Mouse (Mus musculus) liver, embryonic 12.5 days (tissue): Measurements from ENCODE around the gene Olfr646. TPM values are rescaled to one million over a fixed set of nuclear protein-coding genes. Genes with fewer than 3 reads are reported as not detected.
A peak's percentile ranks its signal among the peaks of the same experiment; 100 is the strongest.

Experiments
- ATAC-seq: fragments of 200-750 bp; cut with Nextera tagmentation; 2 replicates; pipeline ENCODE4 v1.8.0; 2017; ENCODE audit warnings: moderate number of reproducible peaks, mild to moderate bottlenecking, moderate library complexity
- H3K27ac ChIP-seq: fragments of 300-500 bp; sonication (generic); 2 replicates; pipeline ENCODE4 v1.5.1; 2016; ENCODE audit warnings: mild to moderate bottlenecking
- H3K27me3 ChIP-seq: fragments of 300-500 bp; sonication (generic); replicated peaks from 2 replicates; pipeline ENCODE4 v1.6.1; 2016; ENCODE audit warnings: mild to moderate bottlenecking, moderate library complexity
- H3K36me3 ChIP-seq: fragments of 300-500 bp; sonication (generic); 2 replicates; pipeline ENCODE4 v1.6.1; 2016; ENCODE audit warnings: mild to moderate bottlenecking, moderate library complexity
- H3K4me1 ChIP-seq: fragments of 300-500 bp; sonication (generic); 2 replicates; pipeline ENCODE4 v1.6.1; 2016
- H3K4me2 ChIP-seq: fragments of 300-500 bp; sonication (generic); 2 replicates; pipeline ENCODE4 v1.6.1; 2016; ENCODE audit warnings: mild to moderate bottlenecking, moderate library complexity
- H3K4me3 ChIP-seq: fragments of 300-500 bp; sonication (generic); 2 replicates; pipeline ENCODE4 v1.5.1; 2016; ENCODE audit warnings: mild to moderate bottlenecking, moderate library complexity
- H3K9ac ChIP-seq: fragments of 300-500 bp; sonication (generic); 2 replicates; pipeline ENCODE4 v1.6.1; 2016; ENCODE audit warnings: mild to moderate bottlenecking, moderate library complexity
- H3K9me3 ChIP-seq: fragments of 300-500 bp; sonication (generic); replicated peaks from 2 replicates; pipeline ENCODE4 v1.6.1; 2016; ENCODE audit warnings: mild to moderate bottlenecking, moderate library complexity
- WGBS: fragments of 180-500 bp; shearing (Covaris S2); methylation state at CpG from one replicate; pipeline ENCODE4 v1.1.7; 2016; ENCODE audit not compliant: insufficient replicate concordance; 5-methylcytosine and 5-hydroxymethylcytosine counted together
- polyA plus RNA-seq: library from polyadenylated mRNA; unstranded; fragments of >200 nt; fragmentation: Nextera tagmentation; extraction: Ambion mirVana; gene quantifications from 2 replicates; pipeline ENCODE4 v1.2.1, GENCODE M21; 2016

The Olfr646 gene
- polyA plus RNA-seq, result not detected in 2 replicates

GRCm38 (mm10) chr7:104104757-104104972 is at the start of gene Olfr646:
Olfr646 (plus strand) TSS chr7:104104873.
- Histone ChIP-seq H3K4me1 (peaks cover 5% of the 10 kb centered on the region; the same call in 1 of the 2 replicates), H3K4me2 (no peak within 1 kb of the TSS), H3K36me3 (no peaks in the 10 kb centered on the region), H3K9me3 (no peaks in the 10 kb centered on the region), H3K9ac (no peak within 1 kb of the TSS), H3K27me3 (no peaks in the 10 kb centered on the region), H3K27ac (no peak within 1 kb of the TSS), H3K4me3 (no peak within 1 kb of the TSS)
- ATAC-seq, result no peak

GRCm38 (mm10) chr7:104059215-104059614 is 45.5 kb upstream of the Olfr646 start:
- Histone ChIP-seq H3K9me3 (no peaks in the 10 kb centered on the region), H3K27ac (no peak overlapping the region), H3K4me2 (no peak overlapping the region), H3K4me1 (no peaks in the 10 kb centered on the region), H3K27me3 (no peaks in the 10 kb centered on the region), H3K9ac (no peak overlapping the region), H3K4me3 (no peak overlapping the region), H3K36me3 (no peaks in the 10 kb centered on the region)
- WGBS, result 60% methylated on average over 1 of the region's 1 CpGs
- ATAC-seq, result no peak

DNA sequence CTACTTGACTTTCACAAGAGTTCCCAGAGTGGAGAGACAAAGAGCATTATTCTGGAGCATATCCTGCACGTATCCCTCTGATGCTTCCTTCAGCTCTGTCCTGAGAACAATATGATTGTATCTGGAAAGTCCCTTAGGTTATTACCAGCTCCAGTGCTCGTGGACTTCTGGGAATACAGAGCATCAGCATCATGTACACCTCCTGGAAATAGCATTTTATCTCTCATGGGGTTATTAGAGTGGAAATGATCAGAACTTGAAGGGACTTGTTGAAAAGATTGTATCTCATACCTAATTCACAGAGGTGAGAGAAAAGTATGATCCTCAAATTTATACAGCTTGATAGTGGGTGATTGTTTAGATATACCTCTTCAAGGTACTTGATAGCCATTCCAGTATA is 43.3 kb upstream of the Olfr646 start, which contains the start of gene 4930516K23Rik:
TSS of gene 4930516K23Rik (minus strand) at position 101 of the 400 bp plus-strand sequence.
- Histone ChIP-seq H3K27ac (no peak within 1 kb of the TSS), H3K4me2 (no peak within 1 kb of the TSS), H3K27me3 (no peaks in the 10 kb centered on the region), H3K9ac (no peak within 1 kb of the TSS), H3K4me1 (no peaks in the 10 kb centered on the region), H3K9me3 (no peaks in the 10 kb centered on the region), H3K36me3 (no peaks in the 10 kb centered on the region), H3K4me3 (no peak within 1 kb of the TSS)
- WGBS, result 48% methylated on average over 2 of the region's 2 CpGs
- ATAC-seq, result no peak

DNA sequence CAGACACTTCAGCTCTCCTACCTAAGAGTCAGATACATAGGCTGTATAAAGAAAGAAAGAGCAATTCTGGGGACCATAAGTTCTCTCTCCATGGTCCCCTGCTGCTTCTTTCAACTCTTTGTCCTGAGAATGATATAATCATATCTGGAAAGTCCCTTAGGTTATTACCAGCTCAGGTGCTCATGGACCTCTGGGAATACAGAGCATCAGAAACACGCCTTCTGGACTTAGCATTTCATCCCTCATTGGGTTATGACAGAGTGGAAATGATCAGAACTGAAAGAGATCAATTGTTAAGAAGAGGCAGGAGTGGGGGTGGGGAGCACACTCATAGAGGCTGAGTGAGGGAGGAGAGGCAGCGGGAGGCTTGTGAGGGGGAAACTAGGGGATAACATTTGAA is 32.9 kb upstream of the Olfr646 start, which contains the start of gene Olfr644:
TSS of gene Olfr644 (minus strand) at position 101 of the 400 bp plus-strand sequence.
- WGBS, result 63% methylated on average over 2 of the region's 2 CpGs
- Histone ChIP-seq H3K27me3 (no peaks in the 10 kb centered on the region), H3K9ac (no peak within 1 kb of the TSS), H3K9me3 (no peaks in the 10 kb centered on the region), H3K27ac (no peak within 1 kb of the TSS), H3K4me3 (no peak within 1 kb of the TSS), H3K4me1 (no peaks in the 10 kb centered on the region), H3K4me2 (no peak within 1 kb of the TSS), H3K36me3 (no peaks in the 10 kb centered on the region)
- no peak for ATAC-seq

- Histone ChIP-seq H3K27me3 (no peaks in the 10 kb centered on the region), H3K9ac (no peak within 1 kb of the TSS), H3K4me2 (no peak within 1 kb of the TSS), H3K36me3 (no peaks in the 10 kb centered on the region), H3K9me3 (no peaks in the 10 kb centered on the region), H3K27ac (no peak within 1 kb of the TSS), H3K4me1 (no peaks in the 10 kb centered on the region), H3K4me3 (no peak within 1 kb of the TSS)
- WGBS, result 61% methylated on average over 1 of the region's 1 CpGs
- no peak for ATAC-seq
Measured at GRCm38 (mm10) chr7:104085365-104085764, 19.3 kb upstream of the Olfr646 start, which contains the start of gene Olfr645. Olfr645 (minus strand) TSS chr7:104085465.

GRCm38 (mm10) chr7:104103913-104104756 is 538 bp upstream of the Olfr646 start:
- no peak overlapping the region for H3K4me2 ChIP-seq
- H3K27ac ChIP-seq, result no peak overlapping the region
- peaks cover 5% of the 10 kb centered on the region; the same call in 1 of the 2 replicates for H3K4me1 ChIP-seq
- H3K9ac ChIP-seq, result no peak overlapping the region
- no peaks in the 10 kb centered on the region for H3K9me3 ChIP-seq
- WGBS, result 28% methylated on average over 4 of the region's 4 CpGs
- no peaks in the 10 kb centered on the region for H3K36me3 ChIP-seq
- ATAC-seq, result peak; percentile 77
- no peaks in the 10 kb centered on the region for H3K27me3 ChIP-seq
- no peak overlapping the region for H3K4me3 ChIP-seq

DNA sequence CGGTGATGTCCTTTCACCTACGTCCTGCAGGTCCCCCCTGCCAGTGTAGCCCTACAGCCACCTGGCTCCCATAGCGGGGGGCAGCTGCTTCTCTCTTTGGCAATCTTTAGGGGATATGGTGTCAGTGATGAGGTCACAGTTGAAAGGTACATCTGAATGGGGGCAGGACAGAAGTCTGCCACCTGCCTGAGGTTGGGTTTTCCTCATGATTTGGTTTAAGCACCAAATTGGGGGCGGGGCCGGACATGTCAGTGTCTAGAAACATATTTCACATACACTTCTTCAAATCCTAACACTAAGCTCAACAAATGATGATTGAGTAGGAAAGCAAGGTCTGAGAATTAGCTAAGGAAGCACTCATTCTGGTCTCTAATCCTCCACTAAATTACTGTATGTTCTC is 25.1 kb downstream of the Olfr646 start, which contains the start of gene Ubqln5:
TSS of gene Ubqln5 (minus strand) at position 101 of the 400 bp plus-strand sequence.
- Histone ChIP-seq H3K27ac (no peak within 1 kb of the TSS), H3K27me3 (no peaks in the 10 kb centered on the region), H3K4me2 (no peak within 1 kb of the TSS), H3K9ac (no peak within 1 kb of the TSS), H3K4me1 (no peaks in the 10 kb centered on the region), H3K9me3 (no peaks in the 10 kb centered on the region), H3K36me3 (no peaks in the 10 kb centered on the region), H3K4me3 (no peak within 1 kb of the TSS)
- no peak for ATAC-seq
- WGBS, result 77% methylated on average over 5 of the region's 5 CpGs

DNA sequence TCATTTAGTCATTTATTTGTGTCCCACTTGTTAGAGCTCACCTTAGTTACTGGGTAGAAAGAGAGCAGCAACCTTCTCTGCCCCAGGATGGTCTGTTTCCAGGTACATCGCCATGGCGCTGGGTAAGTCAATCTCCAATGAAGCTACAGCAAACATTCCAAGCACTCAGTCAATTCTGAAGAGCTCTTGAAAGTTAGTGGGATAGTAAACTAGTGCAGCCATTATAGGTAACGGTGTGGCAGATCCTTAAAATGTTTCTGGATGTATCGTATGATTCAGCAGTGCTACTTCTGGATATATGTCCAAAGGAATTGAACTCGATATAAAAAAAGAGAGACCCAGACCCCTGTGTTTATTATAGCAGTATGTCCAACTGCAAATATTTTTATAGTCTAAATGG is 32.6 kb downstream of the Olfr646 start, which contains the start of gene Olfr643:
TSS of gene Olfr643 (minus strand) at position 101 of the 400 bp plus-strand sequence.
- no peak for ATAC-seq

GRCm38 (mm10) chr7:104143179-104143578 is 38.5 kb downstream of the Olfr646 start, which contains the start of gene Ubqln3:
Ubqln3 (minus strand) TSS chr7:104143279.
- no peak within 1 kb of the TSS for H3K9ac ChIP-seq
- H3K4me2 ChIP-seq, result no peak within 1 kb of the TSS
- no peak for ATAC-seq
- 55% methylated on average over 3 of the region's 3 CpGs for WGBS
- no peaks in the 10 kb centered on the region for H3K36me3 ChIP-seq
- no peaks in the 10 kb centered on the region for H3K9me3 ChIP-seq
- no peaks in the 10 kb centered on the region for H3K4me1 ChIP-seq
- H3K4me3 ChIP-seq, result no peak within 1 kb of the TSS
- H3K27ac ChIP-seq, result no peak within 1 kb of the TSS
- H3K27me3 ChIP-seq, result no peaks in the 10 kb centered on the region

More for the DNA sequence above, 32.6 kb downstream of the Olfr646 start, which contains the start of gene Olfr643:
- H3K9me3 ChIP-seq, result no peaks in the 10 kb centered on the region
- no peaks in the 10 kb centered on the region for H3K36me3 ChIP-seq
- no peaks in the 10 kb centered on the region for H3K4me1 ChIP-seq
- no peak within 1 kb of the TSS for H3K27ac ChIP-seq
- H3K27me3 ChIP-seq, result no peaks in the 10 kb centered on the region
- WGBS, result 64% methylated on average over 5 of the region's 5 CpGs
- H3K9ac ChIP-seq, result no peak within 1 kb of the TSS
- H3K4me3 ChIP-seq, result no peak within 1 kb of the TSS
- H3K4me2 ChIP-seq, result no peak within 1 kb of the TSS

DNA sequence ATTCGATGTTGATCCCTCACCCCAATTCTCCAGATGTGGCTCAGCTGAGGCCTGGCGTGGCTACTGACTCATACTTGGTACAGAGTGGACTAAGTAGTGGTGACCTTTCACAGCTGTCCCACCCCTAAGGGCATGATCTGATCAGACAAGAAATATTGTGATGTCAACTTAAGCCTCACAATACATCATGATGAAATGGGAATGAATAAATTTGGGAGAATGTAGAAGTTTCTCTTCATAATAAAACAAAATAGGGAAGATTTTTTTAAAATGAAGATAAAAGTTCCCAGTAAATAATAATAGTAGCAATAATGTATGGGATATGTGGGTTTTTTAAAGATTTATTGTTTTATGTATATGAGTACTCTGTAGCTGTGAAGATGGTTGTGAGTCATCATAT is 45.8 kb downstream of the Olfr646 start, which contains the start of gene Ubqlnl:
TSS of gene Ubqlnl (minus strand) at position 101 of the 400 bp plus-strand sequence.
- H3K27ac ChIP-seq, result no peak within 1 kb of the TSS
- H3K36me3 ChIP-seq, result no peaks in the 10 kb centered on the region
- H3K4me3 ChIP-seq, result no peak within 1 kb of the TSS
- WGBS, result 68% methylated on average over 2 of the region's 2 CpGs
- no peaks in the 10 kb centered on the region for H3K27me3 ChIP-seq
- ATAC-seq, result no peak
- no peaks in the 10 kb centered on the region for H3K4me1 ChIP-seq
- H3K9ac ChIP-seq, result no peak within 1 kb of the TSS
- H3K9me3 ChIP-seq, result no peaks in the 10 kb centered on the region
- no peak within 1 kb of the TSS for H3K4me2 ChIP-seq
